Mouse (Mus musculus): ENCODE measurements around the gene Inpp4b.

Inpp4b gene

DNA sequence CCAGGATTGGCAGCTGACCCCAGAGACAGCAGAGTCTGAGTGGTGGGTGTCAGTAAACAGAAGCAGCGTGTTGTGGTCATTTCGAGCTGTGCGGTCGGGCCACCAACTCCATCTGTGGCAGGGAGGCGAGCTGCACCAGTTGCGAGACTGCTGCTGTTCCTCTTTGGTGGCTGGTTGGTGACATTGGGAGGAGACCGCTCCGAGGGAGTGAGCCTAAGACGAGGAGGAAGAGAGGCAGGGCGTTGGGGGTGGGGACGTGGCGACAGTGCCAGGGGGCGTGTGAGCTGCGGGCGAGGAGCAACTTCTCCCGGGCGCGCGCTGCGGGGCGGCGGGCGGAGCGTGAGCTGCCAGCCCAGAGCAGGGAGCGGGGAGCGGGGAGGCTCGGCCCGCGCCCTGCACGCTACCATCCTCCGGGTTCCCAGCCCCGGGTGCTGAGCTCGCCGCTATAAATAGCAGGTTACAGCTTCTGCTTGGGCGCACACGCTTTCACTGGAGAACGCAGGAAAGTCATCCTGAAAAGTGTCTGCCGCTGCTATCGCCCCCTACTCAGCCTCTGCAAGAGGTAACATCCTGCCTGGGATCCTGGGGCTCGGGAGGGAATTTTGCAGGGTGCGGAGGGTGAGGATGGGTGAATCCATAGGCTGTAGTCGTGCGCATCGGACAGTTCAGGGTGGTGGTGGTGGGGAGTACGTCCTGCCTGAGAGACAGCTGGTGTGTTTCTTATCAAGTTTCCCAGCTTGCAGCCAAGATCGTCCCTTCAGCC lies at the start of gene Inpp4b:
TSS of gene Inpp4b (plus strand) at position 321 of the 763 bp plus-strand sequence.
- in situ Hi-C loops (cut with MboI) = loop anchor here (10.0 to 25.0 kb wide), 2 partner anchors 472 to 1395 kb away; no protein-coding TSS in a partner anchor

DNA sequence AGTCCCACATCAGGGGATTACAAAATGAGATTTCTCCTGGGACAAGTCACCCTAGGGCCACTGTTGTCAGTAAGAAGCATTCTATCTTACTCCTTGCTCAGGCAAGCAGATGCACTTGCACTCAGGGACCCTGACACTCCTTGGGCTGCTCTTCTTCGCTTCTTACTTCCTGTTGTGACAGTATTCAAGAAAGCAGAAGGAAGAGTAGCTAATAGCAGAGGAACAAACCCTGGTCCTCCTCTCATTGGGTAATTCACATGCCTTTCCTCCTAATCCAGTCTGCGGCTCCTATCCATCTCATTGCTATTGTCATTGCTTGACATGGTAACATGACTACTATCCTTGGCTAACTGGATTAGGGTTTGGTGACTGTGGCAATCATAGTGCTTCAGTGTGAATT lies 7.1 kb upstream of the Inpp4b start:
- in situ Hi-C loops (cut with MboI) = loop anchor here (25.0 kb wide), 1 partner anchor 1402 kb away; no protein-coding TSS in a partner anchor

DNA sequence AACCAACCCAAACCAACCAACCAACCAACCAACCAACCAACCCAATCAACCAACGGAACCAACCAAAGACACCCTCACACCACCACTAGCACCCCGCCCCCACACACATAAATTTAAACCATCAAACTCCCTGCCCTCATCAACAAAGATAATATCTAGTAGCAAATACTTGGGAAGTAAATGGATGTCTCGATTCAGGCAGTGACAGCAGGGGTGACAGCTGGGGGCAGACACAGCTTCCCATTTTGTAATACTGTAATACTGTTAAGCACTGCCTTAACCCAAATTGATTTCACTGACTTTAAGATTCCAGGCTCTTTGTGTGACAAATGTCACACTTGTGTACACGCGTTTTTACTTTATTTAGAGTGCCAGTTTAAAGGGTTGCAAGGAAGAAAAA lies 1.2 kb upstream of the Inpp4b start:
- in situ Hi-C loops (cut with MboI) = loop anchor here (10.0 to 25.0 kb wide), 2 partner anchors 474 to 1396 kb away; no protein-coding TSS in a partner anchor

DNA sequence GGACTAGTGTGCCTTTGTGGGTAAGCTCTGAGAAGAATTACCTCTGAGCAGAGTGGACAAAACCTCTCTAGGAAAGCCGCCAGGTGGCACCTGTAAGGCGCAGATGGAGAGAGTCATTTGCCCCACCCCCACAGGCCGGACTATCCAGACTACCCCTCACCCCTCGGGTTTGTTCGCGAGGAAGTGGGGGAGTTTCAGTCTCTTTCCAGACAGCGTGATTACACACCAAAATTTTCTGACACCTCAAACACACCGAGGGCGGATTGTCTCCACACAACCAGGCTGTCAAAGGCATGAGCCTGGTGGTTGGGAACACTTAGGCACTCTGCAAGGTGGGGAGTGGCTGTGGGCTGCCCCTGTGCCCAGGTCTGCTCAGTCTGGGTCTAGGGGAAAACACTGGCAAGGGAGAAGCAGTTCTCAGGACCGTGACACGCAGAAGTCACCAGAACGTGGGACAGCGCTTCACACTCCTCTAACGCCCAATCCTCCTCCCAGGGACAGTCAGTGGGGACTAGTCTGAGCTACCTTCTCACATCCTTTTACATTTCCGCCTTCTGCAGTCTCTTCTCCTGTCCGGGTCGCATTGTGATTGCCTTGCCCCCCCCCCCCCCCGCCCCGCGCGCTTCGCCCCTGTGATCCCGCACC lies 643 bp upstream of the Inpp4b start:
- in situ Hi-C loops (cut with MboI) = loop anchor here (10.0 to 25.0 kb wide), 2 partner anchors 473 to 1396 kb away; no protein-coding TSS in a partner anchor

DNA sequence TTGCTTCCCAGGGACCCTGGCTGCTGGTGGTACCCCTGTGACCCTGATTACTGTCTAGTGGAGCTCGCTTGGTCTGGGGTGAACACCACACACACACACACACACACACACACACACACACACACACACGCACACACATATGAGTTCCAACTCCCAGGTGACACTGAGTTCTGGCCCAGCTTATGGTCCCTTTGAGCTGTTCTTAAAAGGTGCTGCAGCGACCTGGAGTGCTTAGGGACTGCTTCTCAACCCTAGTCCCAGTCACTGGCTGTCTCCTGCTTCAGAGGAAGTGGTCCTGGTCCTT lies 595 bp downstream of the Inpp4b start:
- in situ Hi-C loops (cut with MboI) = loop anchor here (10.0 to 25.0 kb wide), 2 partner anchors 472 to 1394 kb away; no protein-coding TSS in a partner anchor

DNA sequence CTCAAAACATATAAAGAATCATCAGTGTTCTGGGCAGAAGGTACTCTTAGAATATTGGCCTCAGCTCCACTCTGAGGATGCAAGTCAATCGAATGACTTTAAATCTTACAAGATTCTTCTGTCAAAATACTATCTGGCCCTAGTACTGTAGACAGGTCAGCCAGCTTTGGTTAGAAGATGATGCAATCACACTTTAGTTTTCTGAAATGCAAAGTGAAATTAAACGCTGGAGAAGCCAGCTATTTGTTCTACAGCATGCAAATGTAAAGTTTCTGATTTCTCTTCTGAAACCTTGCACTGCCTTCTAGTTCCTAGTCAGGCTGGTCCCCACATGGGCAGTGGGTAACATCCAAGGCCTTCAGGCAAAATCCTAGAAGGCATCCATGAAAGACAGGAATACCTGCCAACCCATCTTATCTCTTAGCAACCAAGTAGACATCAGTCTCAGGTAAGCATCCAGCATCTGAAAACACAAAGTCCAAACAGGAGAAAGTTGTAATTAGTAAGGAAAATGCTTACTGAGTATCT lies 2.9 kb downstream of the Inpp4b start:
- in situ Hi-C loops (cut with MboI) = loop anchor here (10.0 to 25.0 kb wide), 2 partner anchors 470 to 1392 kb away; no protein-coding TSS in a partner anchor

DNA sequence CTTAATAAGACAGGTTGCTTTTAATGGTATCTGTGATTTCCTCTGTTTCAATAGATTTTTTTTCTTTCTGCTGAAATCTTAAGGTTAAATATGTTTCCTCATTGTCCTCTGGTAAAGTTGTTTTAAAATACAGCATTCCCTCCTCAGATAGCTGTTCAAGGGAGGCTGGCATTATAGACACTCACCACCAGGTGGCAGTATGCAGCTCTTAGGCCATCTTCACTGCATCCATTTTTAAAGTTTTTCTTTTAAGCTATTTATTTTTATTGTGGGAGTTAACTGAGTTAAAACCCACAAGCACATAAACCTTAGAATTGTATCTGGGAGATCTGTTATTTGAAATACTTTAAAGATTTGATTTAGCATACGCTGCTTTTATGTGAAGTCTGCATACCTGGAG lies 7.1 kb downstream of the Inpp4b start:
- in situ Hi-C loops (cut with MboI) = loop anchor here (10.0 to 25.0 kb wide), 2 partner anchors 465 to 1388 kb away; no protein-coding TSS in a partner anchor

DNA sequence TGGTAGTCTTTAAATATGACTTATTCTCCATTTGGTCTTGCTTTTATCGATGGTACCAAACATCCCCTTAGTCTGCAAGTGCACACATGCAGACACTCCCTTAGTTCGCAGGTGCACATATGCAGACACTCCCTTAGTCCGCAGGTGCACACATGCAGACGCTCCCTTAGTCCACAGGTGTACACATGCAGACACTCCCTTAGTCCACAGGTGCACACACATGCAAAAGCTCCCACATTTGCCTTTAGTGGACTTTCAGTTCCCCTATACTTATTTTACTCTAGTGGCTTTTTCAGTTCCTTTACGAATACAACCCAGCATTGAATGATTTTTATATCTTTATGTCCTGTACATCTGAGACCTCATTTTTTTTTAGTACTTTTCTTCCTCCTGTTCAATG lies 11.1 kb downstream of the Inpp4b start:
- in situ Hi-C loops (cut with MboI) = loop anchor here (10.0 kb wide), 1 partner anchor 121 kb away; no protein-coding TSS in a partner anchor

DNA sequence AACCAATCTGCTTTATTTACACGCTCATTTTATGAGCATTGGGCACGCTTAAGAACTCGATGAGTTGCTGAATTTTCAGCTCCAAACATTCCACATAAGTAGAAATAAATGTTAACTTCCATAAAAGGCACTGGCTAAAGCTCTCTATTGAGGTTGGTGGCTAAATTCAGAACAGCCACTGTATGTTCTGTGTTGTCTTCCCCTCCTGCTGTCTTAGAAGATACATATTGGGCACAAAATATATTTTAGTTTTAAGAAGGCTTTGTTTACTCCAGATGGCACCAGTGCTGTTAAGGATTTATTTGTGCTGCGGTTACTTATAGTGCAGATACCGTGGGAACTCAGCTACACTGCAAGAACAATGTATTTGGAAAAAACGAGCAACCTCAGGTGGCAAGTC lies 15.8 kb downstream of the Inpp4b start:
- in situ Hi-C loops (cut with MboI) = loop anchor here (10.0 kb wide), 1 partner anchor 117 kb away; no protein-coding TSS in a partner anchor

DNA sequence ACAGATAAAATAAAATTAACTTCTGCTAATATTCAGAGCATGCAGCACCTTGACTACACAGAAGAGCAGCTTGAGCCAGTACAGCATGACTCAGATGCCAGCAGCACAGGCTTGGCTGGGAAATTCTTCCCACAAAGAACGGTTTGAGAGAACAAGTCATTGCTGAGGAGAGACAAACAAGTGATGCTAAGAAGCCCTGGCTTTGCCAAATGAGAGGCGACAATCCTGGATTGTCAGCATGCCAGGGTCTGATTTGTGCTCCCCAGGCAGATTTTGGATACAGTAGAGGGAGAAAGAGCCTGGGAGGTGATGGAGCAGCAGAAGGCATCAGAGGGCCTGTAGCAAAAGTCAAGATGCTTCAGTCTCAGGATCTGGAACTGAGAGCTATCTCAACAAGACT lies 18.2 kb downstream of the Inpp4b start:
- in situ Hi-C loops (cut with MboI) = no loop called here

DNA sequence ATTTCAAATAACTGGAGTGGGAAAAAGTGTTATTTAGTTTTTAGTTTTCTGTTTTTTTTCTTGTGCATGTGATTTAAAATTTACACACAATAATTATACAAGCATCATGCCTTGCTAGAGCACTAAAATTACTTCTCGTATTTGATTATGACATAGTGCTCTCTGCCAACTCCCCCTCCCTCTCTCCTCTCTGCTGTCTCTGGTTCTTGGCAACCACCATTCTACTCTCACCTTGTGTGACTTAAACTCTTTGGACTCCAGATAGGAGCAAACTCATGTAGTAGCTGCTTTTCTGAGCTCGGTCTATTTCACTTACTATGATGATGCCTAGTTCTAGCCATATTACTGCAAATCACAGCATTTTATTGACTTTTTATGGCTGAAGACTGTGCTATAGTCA lies 18.8 kb downstream of the Inpp4b start:
- in situ Hi-C loops (cut with MboI) = no loop called here

DNA sequence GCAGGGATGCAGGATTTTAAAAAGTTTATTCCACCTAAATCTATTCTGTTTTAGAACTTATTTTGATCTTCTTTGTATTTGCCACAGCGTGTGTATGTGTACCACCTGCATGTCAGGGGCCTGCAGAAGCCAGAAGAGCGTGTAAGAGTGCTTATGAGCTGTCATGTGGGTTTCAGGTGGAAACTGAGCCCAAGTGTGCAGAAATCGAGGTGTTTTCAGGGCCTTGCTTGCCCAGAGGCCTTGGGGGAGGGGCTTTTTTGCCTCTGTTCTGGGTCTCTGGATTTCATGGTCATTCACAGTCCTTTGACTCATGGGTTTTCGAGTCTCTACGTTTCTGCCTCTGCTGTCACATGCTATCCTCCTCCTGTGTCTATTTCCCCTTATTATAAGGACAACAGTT lies 28.3 kb downstream of the Inpp4b start:
- in situ Hi-C loops (cut with MboI) = no loop called here

DNA sequence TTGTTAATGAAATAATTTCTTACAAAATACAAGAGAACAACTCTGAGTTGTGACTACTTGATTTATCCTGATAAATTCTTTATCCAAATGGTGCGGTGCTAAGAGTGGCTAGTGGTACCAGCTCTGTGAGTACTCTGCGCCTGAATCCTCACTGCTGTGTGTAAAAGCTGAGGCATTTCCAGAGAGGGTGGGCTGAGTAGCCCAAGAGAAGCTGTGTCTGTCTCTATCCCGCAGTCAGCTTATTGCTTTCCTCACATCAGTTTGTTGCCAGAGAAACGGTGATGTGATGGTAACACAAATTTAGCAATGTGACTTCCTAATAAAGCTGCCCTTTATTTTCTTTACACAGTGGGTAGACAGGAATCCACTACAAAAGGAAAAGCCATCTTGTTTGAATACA lies 29.5 kb downstream of the Inpp4b start:
- in situ Hi-C loops (cut with MboI) = no loop called here

DNA sequence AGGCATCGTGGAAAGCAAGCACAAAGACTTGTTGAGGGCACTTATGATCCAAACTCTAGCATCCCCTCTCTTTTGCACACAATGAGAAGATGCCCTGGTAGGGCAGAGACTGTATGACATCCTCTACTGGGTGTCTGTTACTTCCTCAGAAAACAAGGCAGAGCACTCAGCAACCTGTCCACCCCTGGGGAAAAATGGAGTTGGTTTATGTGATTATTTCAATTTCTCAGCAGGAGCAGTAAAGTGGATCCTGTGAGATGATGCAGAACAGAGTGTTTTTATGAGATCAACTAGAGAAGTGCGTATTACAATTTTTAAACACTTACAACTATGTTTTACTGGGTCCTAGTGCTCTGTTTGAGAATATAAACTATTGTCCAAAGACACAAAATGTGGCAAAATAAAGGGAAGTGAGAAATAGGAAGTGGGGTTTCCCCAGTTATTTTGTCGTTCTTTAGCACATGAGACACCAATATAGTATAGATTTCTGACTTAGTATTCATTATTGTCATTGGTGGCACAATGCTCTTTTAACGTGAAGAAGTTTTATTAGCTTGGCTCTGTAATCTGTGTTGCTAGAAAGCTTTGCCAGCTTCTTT lies 32.6 kb downstream of the Inpp4b start:
- in situ Hi-C loops (cut with MboI) = no loop called here

DNA sequence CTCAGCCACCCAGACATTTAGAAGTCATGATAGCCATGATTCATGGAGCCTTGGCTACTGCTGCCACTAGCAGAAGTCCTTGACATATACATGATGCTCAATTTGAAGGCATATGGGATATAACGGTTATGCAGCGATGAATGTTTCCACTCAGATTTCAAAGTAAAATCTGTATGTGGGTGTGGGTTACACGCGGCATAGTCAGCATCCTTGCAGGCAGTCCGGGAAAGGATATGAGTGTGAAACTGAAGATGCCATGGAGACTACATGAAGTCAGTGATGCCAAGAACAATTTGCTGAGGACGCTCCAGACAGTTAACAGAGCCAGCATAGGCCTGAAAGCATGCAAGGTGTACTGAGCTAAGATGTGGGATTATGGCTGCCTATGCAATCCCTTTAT lies 46.6 kb downstream of the Inpp4b start:
- in situ Hi-C loops (cut with MboI) = no loop called here

DNA sequence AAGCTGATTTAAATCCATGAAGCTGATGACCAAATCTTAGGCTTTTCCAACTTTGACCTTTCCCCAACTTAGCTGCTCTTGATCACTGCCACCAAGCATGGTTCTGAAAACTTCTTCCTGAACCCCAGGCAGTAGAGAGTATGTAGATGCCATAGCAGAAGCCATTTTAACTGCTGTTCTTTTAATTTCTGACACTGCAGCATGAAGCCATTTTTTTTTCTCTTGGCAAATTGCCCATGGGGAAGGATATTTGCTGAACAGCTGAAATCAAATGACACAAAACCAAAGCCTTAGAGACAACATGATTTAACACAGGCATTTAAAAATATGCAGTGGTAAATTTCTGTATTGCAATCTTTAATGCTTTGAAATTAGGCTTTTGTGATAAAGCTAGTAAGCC lies 56.7 kb downstream of the Inpp4b start:
- in situ Hi-C loops (cut with MboI) = no loop called here

DNA sequence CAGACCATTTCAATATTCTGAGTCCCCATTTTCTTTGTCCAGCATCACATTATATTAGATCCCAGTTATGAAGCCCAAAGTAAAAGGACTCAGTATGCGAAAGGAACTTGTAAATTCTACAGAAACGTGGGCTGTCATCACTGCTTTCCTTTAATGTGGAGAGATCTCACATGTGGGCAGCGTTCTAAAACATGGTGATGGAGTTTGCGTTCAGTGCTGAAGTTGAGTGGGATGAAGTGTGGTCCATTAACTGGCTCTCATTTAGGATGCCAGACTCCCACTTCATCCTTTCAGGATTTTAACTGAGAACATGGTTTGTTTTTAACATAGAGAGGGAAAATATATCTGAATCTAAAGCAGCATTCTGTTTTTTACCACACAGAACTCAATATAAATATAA lies 57.1 kb downstream of the Inpp4b start:
- in situ Hi-C loops (cut with MboI) = no loop called here

DNA sequence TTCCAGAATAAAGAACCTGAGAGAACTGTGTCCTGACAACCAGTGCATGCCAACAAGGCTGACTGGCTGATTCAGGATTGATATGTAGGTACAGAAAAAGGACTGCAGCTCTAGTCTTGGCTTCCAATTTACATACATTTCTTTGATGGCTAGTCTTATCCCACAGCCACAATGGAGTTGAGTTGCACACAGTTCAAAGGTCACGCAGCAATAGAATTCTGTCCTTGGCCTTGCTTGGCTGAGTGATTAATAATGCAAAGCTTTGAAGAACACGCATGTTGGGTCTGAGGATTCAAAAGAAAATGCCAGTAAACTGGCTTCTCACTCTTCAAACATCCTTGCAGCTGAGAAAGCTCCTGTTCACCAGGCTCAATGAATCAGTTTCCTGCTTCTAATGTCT lies 70.4 kb downstream of the Inpp4b start:
- in situ Hi-C loops (cut with MboI) = no loop called here

DNA sequence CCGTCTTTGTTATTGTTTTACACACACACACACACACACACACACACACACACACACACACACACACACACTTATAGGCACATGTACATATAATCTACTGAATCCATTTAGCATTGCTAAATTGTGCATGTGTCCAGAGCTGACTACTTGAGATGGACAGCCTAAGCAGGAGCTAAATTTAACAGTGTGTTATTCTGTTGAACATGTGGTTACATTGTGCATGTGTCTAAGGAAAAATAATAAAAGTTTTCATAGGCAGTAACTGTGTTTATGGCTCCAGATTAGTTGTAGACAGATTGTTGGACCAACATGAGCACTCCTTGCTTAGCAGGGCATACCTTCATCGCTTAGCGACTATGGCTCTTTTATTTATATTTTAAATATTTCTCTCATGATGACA lies 101.6 kb downstream of the Inpp4b start:
- in situ Hi-C loops (cut with MboI) = no loop called here

DNA sequence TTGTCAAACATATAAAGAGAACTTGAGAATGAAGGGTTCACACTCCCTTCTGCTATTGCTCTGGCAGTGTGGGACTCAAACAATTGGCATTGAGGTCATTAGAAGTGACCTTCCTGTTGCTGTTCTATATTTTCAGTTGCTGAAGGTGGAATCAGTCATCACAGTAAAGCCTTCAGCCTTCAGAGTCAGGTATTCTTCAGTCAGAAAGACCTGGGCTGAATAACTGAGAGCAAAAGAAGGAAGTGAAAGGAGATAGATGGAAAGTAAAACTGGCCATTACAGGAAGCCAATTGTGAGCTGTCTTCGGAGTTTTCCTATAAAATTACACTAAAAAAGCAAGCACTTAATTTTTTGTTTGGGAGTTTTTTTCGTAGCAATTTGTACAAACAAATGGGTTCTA lies 107.4 kb downstream of the Inpp4b start:
- in situ Hi-C loops (cut with MboI) = no loop called here

DNA sequence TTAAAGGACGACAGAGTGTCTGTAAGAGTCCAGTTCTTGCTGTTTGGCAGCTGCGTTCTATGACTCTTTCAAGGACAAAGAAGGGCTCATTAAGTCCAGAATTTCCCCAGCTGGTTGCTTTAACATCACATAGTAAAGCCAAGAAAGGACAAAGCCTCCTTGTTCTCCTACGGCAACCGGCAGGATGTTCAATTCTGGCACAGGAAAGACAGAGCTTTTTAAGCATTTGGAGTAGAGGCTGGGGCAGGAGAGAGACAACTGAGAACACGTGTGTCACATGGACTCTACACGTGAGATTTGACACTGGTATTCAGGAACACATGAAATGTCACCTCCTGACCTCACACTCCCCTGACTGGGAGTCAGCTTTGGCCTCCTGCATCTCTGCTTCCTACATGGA lies 109.7 kb downstream of the Inpp4b start:
- in situ Hi-C loops (cut with MboI) = no loop called here

DNA sequence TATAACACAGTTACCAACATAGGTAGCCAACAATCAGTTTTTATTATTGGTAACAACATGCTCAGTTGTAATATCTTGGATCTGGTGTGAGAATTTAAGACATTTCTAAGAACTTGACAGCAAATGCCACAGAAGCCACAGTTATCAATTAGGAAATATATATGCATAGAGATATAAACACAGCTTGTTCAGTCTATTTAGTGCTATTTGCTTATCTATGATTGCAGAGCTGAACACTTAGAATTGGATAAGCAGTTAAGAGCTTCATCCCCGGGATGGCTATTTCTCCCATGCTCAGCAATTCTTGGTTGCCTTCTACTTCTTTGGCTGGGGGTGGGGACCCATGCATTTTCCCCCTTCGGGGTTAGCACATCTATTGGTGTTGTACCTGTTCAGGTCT lies 112.5 kb downstream of the Inpp4b start:
- in situ Hi-C loops (cut with MboI) = no loop called here
